Mouse (Mus musculus): ENCODE data around the gene Topors.

DNA sequence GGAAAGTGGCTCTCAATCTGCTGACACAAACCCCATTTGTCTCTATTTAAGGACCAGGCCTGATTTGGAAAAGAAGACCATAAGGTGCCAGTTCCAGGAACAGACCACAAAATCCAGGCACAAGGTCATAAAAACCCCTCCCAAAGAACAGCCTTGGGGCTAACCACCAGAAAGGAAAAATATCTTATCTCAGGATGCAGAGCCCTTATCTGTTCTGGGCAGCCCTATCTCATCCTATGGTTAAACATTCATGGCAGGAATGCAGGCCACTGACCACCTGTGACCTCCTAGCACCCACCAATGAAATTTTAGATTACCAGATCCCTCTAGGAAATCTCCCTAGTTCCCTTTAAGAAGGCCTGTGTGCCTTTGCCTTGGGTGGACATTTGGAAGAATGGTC lies 40.0 kb upstream of the Topors start:
- TF ChIP-seq CTCF (conservative IDR thresholded peaks at IDR 0.05; ENCODE audit: low read length) = no peak
- TF ChIP-seq POU5F1 (IDR thresholded peaks at IDR 0.05; ENCODE audit: borderline replicate concordance, low read length) = no peak
